Mouse (Mus musculus) CH12.LX (cell line): ENCODE results near the gene Cd86. TPM values are rescaled to one million over a fixed set of nuclear protein-coding genes. Genes with fewer than 3 reads are reported as not detected.

Experiments
- DNase-seq: peaks from one replicate; pipeline ENCODE4 v3.0.0-alpha.2; 2013; ENCODE audit errors: extremely low read depth
- H3K27ac ChIP-seq: 2 replicates; pipeline ENCODE4 v1.5.1; 2012; ENCODE audit warnings: low read depth, mild to moderate bottlenecking, control low read depth, moderate library complexity; ENCODE audit not compliant: insufficient read depth
- H3K27me3 ChIP-seq: replicated peaks from 2 replicates; pipeline ENCODE3; 2012; ENCODE audit warnings: inconsistent platforms
- H3K36me3 ChIP-seq, 2 experiments: replicated peaks in 1 of 2; 2 replicates each; pipeline versions ENCODE3 to v1.6.1; 2012; ENCODE audit warnings: inconsistent platforms in 1 of 2, low read length in 1 of 2, mild to moderate bottlenecking in 1 of 2, mixed read lengths in 1 of 2, moderate library complexity in 1 of 2; ENCODE audit not compliant: control insufficient read depth in 1 of 2, insufficient read depth in 1 of 2
- H3K4me1 ChIP-seq, 2 experiments: 2 replicates each; pipeline ENCODE4 v1.6.1; 2012; ENCODE audit warnings: inconsistent platforms in 1 of 2, moderate library complexity in 1 of 2; ENCODE audit not compliant: insufficient read depth in 2 of 2, control insufficient read depth in 1 of 2
- H3K4me2 ChIP-seq: 2 replicates; pipeline ENCODE4 v1.6.1; 2012; ENCODE audit warnings: low read depth, mild to moderate bottlenecking, control low read depth; ENCODE audit not compliant: poor library complexity, insufficient read depth, severe bottlenecking
- H3K4me3 ChIP-seq, 3 experiments: fragments of 150-350 bp in 1 of 3; sonication (generic) in 1 of 3; replicated peaks in 1 of 3; 2 replicates each; pipeline versions ENCODE3 to v1.5.1; 2011 to 2012; ENCODE audit warnings: low read depth in 2 of 3, low read length in 2 of 3, mild to moderate bottlenecking in 2 of 3, moderate library complexity in 2 of 3, control low read depth in 1 of 3, improper control_type of control experiment in 1 of 3, inconsistent platforms in 1 of 3, mixed read lengths in 1 of 3; ENCODE audit not compliant: poor library complexity in 1 of 3
- H3K79me2 ChIP-seq: replicated peaks from 2 replicates; pipeline ENCODE4 v1.6.1; 2012; ENCODE audit warnings: mild to moderate bottlenecking, moderate library complexity; ENCODE audit not compliant: control insufficient read depth, poor library complexity, insufficient read depth, severe bottlenecking; ENCODE audit errors: extremely low read depth
- H3K9ac ChIP-seq: 2 replicates; pipeline ENCODE4 v1.6.1; 2012; ENCODE audit warnings: low read depth, mild to moderate bottlenecking, control low read depth, moderate library complexity; ENCODE audit not compliant: insufficient read depth
- H3K9me3 ChIP-seq: replicated peaks from 2 replicates; pipeline ENCODE3; 2012; ENCODE audit warnings: low read length, inconsistent platforms, mixed read lengths
- BHLHE40 ChIP-seq: IDR thresholded peaks from 2 replicates; pipeline ENCODE4 v1.6.1; 2011; ENCODE audit warnings: mild to moderate bottlenecking, low read depth, low read length, improper control_type of control experiment
- CHD2 ChIP-seq: IDR thresholded peaks from 2 replicates; pipeline ENCODE4 v1.6.1; 2011; ENCODE audit warnings: low read length, improper control_type of control experiment
- E2F4 ChIP-seq: IDR thresholded peaks from 2 replicates; pipeline ENCODE4 v1.6.1; 2011; ENCODE audit warnings: low read depth, low read length, improper control_type of control experiment; ENCODE audit not compliant: insufficient replicate concordance
- ELF1 ChIP-seq: IDR thresholded peaks from 2 replicates; pipeline ENCODE4 v1.6.1; 2014; ENCODE audit warnings: low read depth, mild to moderate bottlenecking, inconsistent platforms, low read length, improper control_type of control experiment
- EP300 ChIP-seq: IDR thresholded peaks from 2 replicates; pipeline ENCODE4 v1.6.1; 2011; ENCODE audit warnings: low read length, improper control_type of control experiment
- ETS1 ChIP-seq: conservative IDR thresholded peaks from 2 replicates; pipeline ENCODE4 v1.6.1; 2012; ENCODE audit warnings: low read depth, mild to moderate bottlenecking, inconsistent platforms, low read length, improper control_type of control experiment, moderate library complexity
- HCFC1 ChIP-seq: IDR thresholded peaks from 2 replicates; pipeline ENCODE4 v1.6.1; 2012; ENCODE audit warnings: low read depth, mild to moderate bottlenecking, inconsistent platforms, low read length, improper control_type of control experiment
- IRF4 ChIP-seq: IDR thresholded peaks from 2 replicates; pipeline ENCODE4 v1.6.1; 2014; ENCODE audit warnings: low read depth, mild to moderate bottlenecking, inconsistent platforms, low read length, improper control_type of control experiment
- JUND ChIP-seq: conservative IDR thresholded peaks from 2 replicates; pipeline ENCODE4 v1.6.1; 2011; ENCODE audit warnings: low read depth, low read length, improper control_type of control experiment
- MAFK ChIP-seq: IDR thresholded peaks from 2 replicates; pipeline ENCODE4 v1.6.1; 2011; ENCODE audit warnings: low read length, improper control_type of control experiment; ENCODE audit not compliant: insufficient replicate concordance
- MAX ChIP-seq: IDR thresholded peaks from 2 replicates; pipeline ENCODE4 v1.6.1; 2011; ENCODE audit warnings: low read length, improper control_type of control experiment
- MAZ ChIP-seq: IDR thresholded peaks from 2 replicates; pipeline ENCODE4 v1.6.1; 2012; ENCODE audit warnings: low read depth, mild to moderate bottlenecking, inconsistent platforms, low read length, improper control_type of control experiment, moderate library complexity
- MEF2A ChIP-seq: IDR thresholded peaks from 2 replicates; pipeline ENCODE4 v1.6.1; 2014; ENCODE audit warnings: low read depth, mild to moderate bottlenecking, inconsistent platforms, low read length, improper control_type of control experiment, borderline replicate concordance
- MYC ChIP-seq: IDR thresholded peaks from 2 replicates; pipeline ENCODE4 v1.6.1; 2011; ENCODE audit warnings: low read depth, mild to moderate bottlenecking, improper control_type of control experiment, low read length
- NELFE ChIP-seq: IDR thresholded peaks from 2 replicates; pipeline ENCODE4 v1.6.1; 2011; ENCODE audit warnings: low read depth, low read length, improper control_type of control experiment
- NRF1 ChIP-seq: IDR thresholded peaks from 2 replicates; pipeline ENCODE4 v1.6.1; 2014; ENCODE audit warnings: low read depth, mild to moderate bottlenecking, inconsistent platforms, low read length, improper control_type of control experiment, moderate library complexity
- PAX5 ChIP-seq: IDR thresholded peaks from 2 replicates; pipeline ENCODE4 v1.6.1; 2012; ENCODE audit warnings: low read length, inconsistent platforms, mixed read lengths
- POLR2A ChIP-seq: IDR thresholded peaks from 2 replicates; pipeline ENCODE4 v1.6.1; 2011; ENCODE audit warnings: low read depth, mild to moderate bottlenecking, improper control_type of control experiment, low read length
- SIN3A ChIP-seq: IDR thresholded peaks from 2 replicates; pipeline ENCODE4 v1.6.1; 2012; ENCODE audit warnings: low read length, improper control_type of control experiment, inconsistent platforms
- SMC3 ChIP-seq: IDR thresholded peaks from 2 replicates; pipeline ENCODE4 v1.6.1; 2011; ENCODE audit warnings: low read depth, low read length, improper control_type of control experiment
- TBP ChIP-seq: conservative IDR thresholded peaks from 2 replicates; pipeline ENCODE4 v1.6.1; 2011; ENCODE audit warnings: low read depth, low read length, improper control_type of control experiment
- TCF12 ChIP-seq: IDR thresholded peaks from 2 replicates; pipeline ENCODE4 v1.6.1; 2014; ENCODE audit warnings: low read depth, mild to moderate bottlenecking, inconsistent platforms, low read length, improper control_type of control experiment
- UBTF ChIP-seq: IDR thresholded peaks from 2 replicates; pipeline ENCODE4 v1.6.1; 2012; ENCODE audit warnings: low read depth, mild to moderate bottlenecking, inconsistent platforms, low read length, improper control_type of control experiment, moderate library complexity
- ZKSCAN1 ChIP-seq: IDR thresholded peaks from 2 replicates; pipeline ENCODE4 v1.6.1; 2012; ENCODE audit warnings: low read depth, inconsistent platforms, low read length, improper control_type of control experiment, borderline replicate concordance
- ZMIZ1 ChIP-seq: IDR thresholded peaks from 2 replicates; pipeline ENCODE4 v1.6.1; 2012; ENCODE audit warnings: low read depth, mild to moderate bottlenecking, inconsistent platforms, low read length, improper control_type of control experiment
- ZNF384 ChIP-seq: IDR thresholded peaks from 2 replicates; pipeline ENCODE4 v1.6.1; 2012; ENCODE audit warnings: low read depth, low read length, improper control_type of control experiment, inconsistent platforms
- dilution Hi-C: fragments of 300-500 bp; cut with MboI; formaldehyde crosslinking; loops from 2 replicates; pipeline ENCODE4 v1.14.3; 2020; ENCODE audit warnings: low sequenced_read_pairs; ENCODE audit not compliant: extremely low pct_unique_long_range_greater_than_20kb, extremely low pct_ligation_motif_present
- in situ Hi-C: fragments of 300-500 bp; cut with MboI; formaldehyde crosslinking; loops from 3 replicates; pipeline ENCODE4 v1.14.3; 2019; ENCODE audit warnings: low sequenced_read_pairs, low pct_ligation_motif_present, low pct_unique_long_range_greater_than_20kb, mixed read lengths
- polyA plus RNA-seq: library from polyadenylated mRNA; unstranded; fragments of >175 nt; gene quantifications from 2 replicates; pipeline ENCODE4 v1.2.1, GENCODE M21; 2012; ENCODE audit warnings: low read depth; ENCODE audit not compliant: insufficient read length
- total RNA-seq, 2 experiments: library from RNA; depleted of rRNA; stranded (reverse); fragments of 300-350 nt in 1 of 2; fragments of >200 nt in 1 of 2; gene quantifications; 2 replicates each; pipeline ENCODE4 v1.2.3; 2012 to 2014

Gene Cd86
- total and polyA plus RNA-seq, 3 experiments: 102 to 191 (median 113) TPM

- H3K79me2 ChIP-seq: peaks cover 7% of the 10 kb centered on the region
- H3K36me3 ChIP-seq: peaks cover 8 to 63% of the 10 kb centered on the region in 2 experiments
- H3K4me2 ChIP-seq: peak overlapping the region; percentile 88
- peaks cover 36 to 94% of the 10 kb centered on the region in 2 experiments for H3K4me1 ChIP-seq
- dilution Hi-C loops: no loop called here
- peak overlapping the region; percentile 97 for H3K27ac ChIP-seq
- TF ChIP-seq MAX (peak; percentile 4; the same call in 1 of the 2 replicates), SIN3A (peak; percentile 56; the same call in 1 of the 2 replicates), MAZ (0 out of 2 replicates have a peak, but pooled peaks have one; percentile 6), UBTF (no peak), ZMIZ1 (no peak), MYC (0 out of 2 replicates have a peak, but pooled peaks have one; percentile 58), MEF2A (peak; percentile 76), MAFK (peak; percentile 73; the same call in 1 of the 2 replicates), PAX5 (no peak), HCFC1 (peak; percentile 54; the same call in 1 of the 2 replicates), POLR2A (peak; percentile 72), ETS1 (0 out of 2 replicates have a peak, but pooled peaks have one; percentile 33), NRF1 (0 out of 2 replicates have a peak, but pooled peaks have one; percentile 27), CHD2 (no peak; the same call in 1 of the 2 replicates), EP300 (peak; percentile 84), TCF12 (peak; percentile 82), BHLHE40 (no peak), NELFE (peak; percentile 66), ZNF384 (peak; percentile 71), E2F4 (no peak), ZKSCAN1 (no peak), IRF4 (peak; percentile 65), SMC3 (peak; percentile 27), TBP (peak; percentile 59; the same call in 1 of the 2 replicates), JUND (peak; percentile 58), ELF1 (peak; percentile 95)
- TF ChIP-seq, all 38 proteins: peak for 19
- peak; percentile 94 for DNase-seq
- Histone ChIP-seq H3K4me3 (no peak overlapping the region), H3K27me3 (no peaks in the 10 kb centered on the region), H3K9me3 (no peaks in the 10 kb centered on the region), H3K9ac (peak overlapping the region; percentile 54)
- in situ Hi-C loops: loop anchor here (10.0 kb wide), 1 partner anchor 142 kb away; no protein-coding TSS in a partner anchor
Observed at GRCm38 (mm10) chr16:36626567-36627197, 39.2 kb downstream of the Cd86 start.
